Mouse (Mus musculus) right cerebral cortex, adult 2 months (tissue): Measurements from ENCODE around the gene Cntn2.
"Not testable (repeated sequence)": the region's sequence is repeated elsewhere in the genome, so short reads cannot be mapped to it uniquely, and the experiment has no call there.

Source experiments
- DNase-seq, 2 experiments: peaks; one replicate each; pipeline ENCODE4 v3.0.0; 2021 to 2022; ENCODE audit warnings: low spot score in 2 of 2

Gene Cntn2

DNA sequence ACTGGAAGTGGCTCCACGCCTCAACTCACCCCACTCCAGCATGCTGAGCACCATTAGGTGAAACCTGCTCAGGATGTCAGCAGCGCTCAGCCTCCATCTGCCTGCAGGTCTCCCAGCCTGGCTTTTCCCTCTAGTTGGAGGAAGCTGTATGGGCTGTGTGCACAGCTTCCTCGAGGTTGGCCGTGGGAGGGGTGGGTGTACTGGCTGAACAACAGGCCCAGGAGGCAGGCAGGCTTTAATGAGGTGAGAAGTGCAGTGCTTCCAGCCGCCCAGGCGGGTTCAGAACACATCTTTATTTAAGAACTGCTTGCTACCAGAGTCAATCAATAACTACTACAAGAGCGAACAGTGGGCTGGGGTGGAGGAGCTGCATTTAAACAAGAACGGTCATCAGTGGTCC lies 31.5 kb downstream of the Cntn2 start:
- no peak for DNase-seq

DNA sequence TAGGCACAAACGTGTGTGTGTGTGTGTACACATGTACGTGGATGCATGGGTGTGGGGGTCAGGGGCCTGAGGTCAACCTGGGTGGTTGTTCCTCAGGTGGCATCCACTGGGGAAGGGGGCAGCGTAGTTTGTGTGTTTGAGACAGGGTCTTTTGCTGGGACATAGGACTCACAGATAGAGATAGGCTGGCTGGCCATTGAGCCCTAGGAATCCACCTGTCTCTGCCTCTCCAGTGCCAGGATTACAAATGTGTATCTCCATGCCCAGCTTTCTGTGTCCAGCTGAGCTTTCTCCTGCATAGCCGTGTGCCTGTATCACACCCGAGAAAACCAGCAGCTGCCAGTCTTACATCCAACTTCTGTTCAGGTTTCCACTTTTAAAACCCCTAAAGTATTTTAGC lies 33.3 kb downstream of the Cntn2 start:
- no peak for DNase-seq

DNA sequence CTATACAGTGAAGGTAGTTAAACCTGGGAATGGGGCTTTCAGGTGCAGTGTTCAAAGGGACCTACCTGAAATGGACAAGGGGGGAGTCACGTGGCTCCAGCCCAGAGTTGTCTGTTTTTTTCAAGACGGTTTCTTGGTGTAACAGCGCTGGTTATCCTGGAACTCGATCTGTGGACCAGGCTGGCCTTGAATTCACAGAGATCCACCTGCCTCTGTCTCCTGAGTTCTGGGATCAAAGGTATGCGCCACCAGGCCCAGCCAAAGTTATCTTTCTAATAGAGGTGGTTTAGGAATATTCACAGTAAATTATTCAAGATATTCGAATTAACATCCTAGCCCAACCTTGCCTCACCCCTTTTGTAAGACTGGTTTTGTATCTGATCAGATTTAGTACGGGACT lies 36.4 kb downstream of the Cntn2 start:
- DNase-seq, result no peak

DNA sequence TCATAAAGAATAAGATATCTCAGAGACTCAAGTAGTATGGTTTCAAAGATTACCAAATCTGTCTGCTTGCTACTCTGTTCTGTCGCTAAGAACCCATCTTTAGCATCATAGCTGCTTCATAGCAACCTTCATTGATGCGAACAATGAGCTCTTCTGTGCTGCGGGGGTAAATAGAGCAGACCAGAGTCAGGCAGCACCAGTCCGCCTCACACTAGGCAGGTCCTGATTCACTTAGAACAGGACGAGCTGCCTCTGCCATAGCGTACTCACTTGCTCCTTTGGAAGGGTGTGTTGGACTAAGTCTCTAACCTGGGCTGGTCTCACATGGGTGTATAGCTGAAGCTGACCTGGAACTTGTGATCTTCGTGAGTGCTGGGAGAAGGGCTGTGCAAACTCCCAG lies 37.0 kb downstream of the Cntn2 start, which contains the start of gene Tmem81:
Gene Tmem81, plus strand, starts transcription at position 173 of the 400 bp plus-strand sequence.
- no peak for DNase-seq

DNA sequence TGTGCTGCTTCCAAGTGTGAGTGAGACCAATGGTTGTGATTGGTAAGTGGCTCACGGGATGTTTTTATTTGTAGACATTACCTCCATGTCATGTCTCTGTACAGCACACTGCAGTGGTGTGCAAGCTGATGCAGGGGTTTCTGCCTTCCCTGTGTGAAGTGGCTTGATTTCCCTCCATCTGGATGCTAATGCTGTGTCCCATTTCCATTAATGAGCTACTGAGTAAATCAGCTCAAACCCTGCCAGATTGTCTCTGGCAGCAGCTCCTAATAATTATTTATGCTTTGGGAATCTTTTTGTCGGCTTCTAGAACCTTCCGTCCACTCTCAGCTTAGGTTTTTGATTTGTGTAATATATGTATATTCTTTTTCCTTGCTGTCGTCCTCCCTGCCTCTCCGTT lies 37.9 kb downstream of the Cntn2 start:
- no peak for DNase-seq

DNA sequence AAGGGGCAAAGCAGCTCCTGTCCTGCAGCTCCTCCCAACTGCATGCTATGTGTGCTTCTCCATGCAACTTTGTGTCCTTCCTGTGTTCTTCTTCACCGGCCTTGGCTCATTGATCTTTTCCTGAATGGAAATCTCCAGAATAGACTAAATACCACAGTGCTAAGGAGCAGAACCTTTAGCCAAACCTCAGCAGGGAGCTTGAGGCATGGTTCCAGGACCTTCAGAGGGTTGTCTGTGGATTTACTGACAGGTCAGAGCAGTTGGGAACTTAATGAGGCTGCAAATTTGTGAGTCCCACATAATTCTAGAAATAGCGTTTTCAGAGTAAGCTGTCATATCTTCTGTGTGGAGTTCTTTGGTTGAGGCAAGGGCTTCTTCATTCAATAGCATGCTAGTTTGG lies 42.5 kb downstream of the Cntn2 start:
- no peak for DNase-seq

DNA sequence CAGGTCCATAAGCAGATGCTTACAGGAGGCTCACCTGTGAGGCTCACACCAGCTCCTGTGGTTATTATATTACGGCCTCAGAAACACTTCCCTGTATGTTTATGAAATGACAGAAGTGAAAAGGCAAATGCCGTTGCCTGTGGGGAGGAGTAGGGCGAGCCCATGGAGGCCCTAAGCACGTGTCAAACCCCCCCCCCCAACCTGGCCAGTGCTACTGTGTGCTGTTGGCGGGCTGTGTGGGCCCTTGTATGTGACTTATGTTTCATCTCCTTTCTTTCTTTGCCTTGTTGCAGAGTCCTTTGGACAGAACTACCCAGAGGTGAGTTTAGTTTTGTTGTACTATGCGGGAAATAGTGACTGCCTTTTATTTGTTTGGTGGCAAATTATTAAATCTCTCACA lies 59.3 kb downstream of the Cntn2 start:
- DNase-seq, result no peak

DNA sequence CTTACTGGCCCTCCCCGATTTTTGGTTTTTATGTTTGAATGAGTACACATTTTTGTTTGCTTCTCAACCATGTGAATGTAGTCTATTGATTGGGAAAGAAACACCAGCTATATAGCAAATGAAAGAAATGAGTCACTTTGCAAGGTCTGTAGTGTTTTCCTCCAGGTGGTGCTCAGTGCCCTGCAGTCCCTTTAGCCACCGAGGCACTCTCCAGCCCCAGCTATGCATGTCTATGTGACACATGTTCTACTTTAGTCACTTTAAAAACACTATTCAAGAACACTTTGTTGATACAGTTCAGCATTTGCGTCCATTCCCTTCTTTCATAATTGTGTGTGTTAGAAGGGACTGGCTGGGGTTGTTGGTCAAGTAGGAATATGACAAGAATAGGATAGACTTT lies 59.8 kb downstream of the Cntn2 start:
- no peak for DNase-seq

DNA sequence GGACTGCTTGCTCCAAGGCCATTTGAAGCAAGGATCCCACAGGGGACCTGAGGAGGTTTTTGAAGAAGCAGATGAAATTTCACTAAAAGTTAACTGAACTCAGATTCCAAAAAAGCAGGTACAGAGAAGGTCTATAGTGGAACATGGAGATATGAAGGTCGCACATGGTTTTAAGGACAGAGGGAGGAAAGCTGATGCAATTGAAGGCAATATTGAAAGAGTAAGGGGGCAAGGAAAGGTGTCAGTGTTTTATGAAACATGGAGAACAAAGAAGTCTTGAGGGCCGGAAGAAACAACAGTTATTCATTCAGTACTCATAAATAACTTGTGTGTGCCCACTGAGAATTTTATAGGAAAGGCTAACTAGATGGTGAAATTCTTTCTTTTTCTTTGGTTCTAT lies 61.4 kb downstream of the Cntn2 start:
- DNase-seq, result no peak

DNA sequence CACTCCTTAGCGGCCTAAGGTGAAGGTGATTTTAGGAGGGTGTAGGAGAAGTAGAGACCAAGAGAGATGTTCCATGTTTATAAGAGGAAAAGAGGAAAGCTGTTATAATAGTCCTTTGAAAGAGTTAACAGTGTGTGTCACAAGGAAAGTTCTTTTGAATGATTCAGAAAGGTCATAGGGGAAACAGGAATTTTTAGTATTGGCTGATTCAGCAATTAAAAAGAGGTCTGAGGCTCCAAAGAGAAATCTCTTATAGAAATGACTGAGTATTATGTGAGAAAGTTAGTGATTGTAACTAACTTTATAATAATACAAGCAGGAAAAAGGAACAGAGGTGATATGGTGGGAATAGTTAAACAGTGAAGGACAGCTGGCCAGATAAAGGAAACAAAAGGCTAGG lies 63.6 kb downstream of the Cntn2 start:
- DNase-seq, result no peak

DNA sequence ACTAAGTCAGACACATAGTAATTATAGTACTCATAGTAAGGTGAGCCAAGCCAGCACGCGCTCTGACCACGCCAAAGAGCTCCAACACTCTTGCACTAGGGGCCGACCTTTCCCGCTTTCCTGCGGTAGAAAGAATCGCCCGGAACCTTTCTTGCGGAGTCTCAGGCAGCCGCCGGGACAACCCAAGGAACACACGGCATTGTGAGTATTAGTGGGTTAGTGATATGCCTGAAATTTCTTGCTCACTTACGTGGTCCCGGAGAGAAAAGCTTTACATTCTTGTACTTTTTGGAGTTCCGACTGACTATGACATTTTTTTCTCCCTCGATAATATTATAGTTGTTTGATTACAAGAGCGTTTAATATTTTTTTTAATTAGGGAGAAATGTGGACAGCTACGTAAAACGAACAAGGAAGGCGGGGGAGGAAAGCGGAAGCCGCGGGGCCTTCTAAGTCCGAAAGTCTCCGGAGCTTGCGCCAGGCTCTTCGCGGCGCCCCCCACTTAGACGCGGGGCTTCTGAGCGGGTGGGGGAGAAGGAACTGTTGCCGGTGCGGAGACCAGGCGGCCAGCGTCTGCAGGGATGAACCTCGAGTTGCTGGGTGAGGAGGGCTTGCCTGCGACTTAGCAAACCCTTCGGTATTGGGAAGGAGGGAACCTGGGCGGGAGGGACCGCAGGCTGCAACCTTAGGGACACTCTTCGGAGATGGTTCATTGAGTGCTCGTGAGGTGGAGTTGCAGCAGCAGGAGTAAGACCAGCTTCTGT lies 65.9 kb downstream of the Cntn2 start, which contains the start of gene Rbbp5:
Gene Rbbp5, plus strand, starts transcription at position 438 of the 764 bp plus-strand sequence.
- DNase-seq, result peak; percentile 86 to 91

DNA sequence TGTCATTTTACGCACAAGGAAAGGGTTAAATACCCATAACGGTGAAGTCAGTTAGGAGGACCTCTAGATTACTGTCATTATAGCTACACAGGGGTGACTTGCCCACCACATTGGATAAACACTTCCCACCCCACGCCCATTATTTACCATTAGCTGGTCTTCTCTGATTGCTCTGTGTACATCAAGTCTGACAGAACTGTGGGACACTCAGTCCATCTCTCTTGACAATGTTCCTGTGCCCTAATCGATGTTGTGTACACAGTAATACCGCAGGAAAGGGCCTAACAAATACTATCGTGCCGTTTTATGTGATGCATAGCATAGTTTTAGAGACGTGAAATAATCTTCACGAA lies 66.5 kb downstream of the Cntn2 start:
- DNase-seq, result no peak

DNA sequence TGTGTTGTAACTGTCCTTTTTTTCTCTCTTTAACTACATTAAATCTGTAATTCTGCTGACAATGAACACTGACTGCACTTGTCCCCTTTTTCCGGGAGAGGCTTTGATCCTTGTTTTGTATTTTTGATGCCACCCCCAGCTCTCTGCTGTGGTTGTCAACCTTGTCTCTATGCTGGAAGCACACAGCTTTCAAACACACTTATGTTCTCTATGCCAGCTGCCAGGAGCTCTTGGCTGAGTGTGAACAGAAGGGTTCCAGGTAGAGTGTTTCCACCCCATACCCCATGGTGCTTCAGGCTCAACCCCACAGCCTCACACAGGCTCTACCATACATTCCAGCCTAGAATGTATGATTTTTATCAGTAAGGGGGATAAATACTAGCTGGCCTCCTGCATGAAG lies 68.6 kb downstream of the Cntn2 start:
- DNase-seq, result no peak

DNA sequence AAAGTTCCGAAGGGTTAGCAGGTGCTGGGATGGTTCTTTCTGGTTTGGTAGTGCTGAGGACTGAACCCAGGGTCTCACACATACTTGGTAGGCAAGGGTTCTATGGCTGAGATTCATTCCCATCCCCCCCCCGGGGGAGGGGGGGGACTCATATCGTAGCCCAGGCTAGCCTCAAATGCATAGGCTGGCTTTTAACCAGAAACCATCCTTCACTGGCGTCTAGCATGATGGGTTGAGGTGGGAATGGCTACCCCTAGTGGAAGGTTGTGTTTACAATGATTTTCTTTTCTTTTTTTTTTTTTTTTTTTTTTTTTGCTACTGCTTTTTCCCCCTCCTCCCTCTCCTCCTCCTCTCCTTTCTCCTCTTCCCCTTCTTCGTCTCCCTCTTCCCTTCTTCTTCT lies 70.5 kb downstream of the Cntn2 start:
- DNase-seq, result no peak

DNA sequence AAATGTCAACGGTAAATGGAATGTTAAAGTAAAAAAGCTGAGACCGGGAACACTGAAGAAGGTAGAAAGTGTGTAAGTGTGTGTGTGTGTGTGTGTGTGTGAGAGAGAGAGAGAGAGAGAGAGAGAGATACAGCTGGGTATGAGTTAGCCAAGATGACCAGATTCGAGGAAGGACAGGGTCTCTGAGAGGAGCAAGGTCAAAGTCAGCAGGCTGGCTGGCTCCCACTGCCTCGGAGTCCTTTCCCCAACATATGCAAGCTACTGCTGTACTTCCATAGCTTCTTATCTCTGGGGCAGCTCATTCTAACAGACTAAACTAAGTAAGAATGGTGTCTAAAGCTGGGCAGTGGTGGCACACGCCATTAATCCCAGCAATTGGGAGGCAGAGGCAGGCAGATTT lies 71.6 kb downstream of the Cntn2 start:
- DNase-seq, result no peak

DNA sequence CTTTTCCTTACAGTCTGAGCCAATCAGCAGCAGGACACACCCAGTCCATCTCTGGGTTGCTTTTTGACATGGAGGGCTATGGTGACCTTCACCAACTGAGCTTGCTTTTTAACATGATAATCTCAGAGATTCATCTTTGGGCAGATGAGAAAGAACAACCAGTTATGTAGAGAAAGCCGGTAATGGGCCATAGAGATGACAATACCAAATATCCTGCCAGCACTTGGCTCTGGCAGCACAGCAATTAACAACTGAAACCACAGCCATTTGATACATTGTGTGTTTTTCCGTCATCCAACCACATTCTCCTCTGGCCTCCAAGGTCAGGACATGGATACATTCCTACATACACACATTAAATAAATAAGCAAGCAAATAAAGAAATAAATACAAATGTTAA lies 72.0 kb downstream of the Cntn2 start:
- DNase-seq, result no peak

DNA sequence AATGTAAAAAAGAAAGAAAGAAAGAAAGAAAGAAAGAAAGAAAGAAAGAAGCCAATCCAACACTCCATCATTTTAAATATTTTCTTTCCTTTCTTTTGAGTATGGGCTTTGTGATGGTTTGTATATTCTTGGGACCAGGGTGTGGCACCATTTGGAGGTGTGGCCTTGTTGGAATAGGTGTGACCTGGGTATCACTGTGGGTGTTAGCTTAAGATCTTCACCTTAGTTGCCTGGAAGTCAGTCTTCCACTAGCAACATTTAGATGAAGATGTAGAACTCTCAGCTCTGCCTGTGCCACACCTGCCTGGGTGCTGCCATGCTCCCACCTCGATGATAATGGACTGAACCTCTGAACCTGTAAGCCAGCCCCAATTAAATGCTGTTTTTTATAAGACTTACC lies 73.0 kb downstream of the Cntn2 start:
- not testable (repeated sequence) for DNase-seq

DNA sequence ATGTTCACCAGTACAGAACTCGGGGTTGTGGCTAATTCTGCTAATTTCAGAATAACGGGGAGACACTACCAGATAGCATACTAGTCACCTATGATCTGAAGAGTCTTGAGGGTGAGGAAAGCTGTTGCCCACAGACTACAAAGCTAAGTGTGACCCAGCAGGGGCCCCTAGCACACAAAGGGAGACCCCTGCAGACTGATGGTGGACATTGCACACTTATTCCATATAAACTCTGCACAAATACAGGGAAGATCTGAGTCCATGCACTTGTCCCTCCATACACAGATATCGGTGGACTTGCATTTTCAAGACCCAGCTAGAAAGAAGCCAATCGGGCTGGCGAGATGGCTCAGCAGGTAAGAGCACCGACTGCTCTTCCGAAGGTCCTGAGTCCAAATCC lies 73.5 kb downstream of the Cntn2 start:
- DNase-seq, result no peak

DNA sequence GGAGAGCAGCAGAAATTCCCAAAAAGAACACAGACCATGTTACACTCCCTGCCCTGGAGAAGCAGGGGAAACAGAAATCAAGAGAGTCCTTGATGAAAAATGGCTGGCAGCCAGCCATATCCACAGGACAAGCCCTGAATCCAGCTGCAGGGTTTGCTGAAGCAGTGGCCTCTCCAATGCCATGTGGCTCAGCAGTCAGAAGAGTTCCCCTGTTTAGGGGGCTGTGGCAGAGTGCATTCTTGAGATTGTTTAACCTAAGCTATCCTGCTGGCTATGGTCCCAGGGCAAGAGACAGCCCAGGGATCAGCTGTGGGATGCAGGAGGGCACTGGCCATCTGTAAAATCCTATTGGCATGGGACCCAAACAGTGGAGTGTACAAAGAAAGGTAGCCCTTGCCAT lies 74.1 kb downstream of the Cntn2 start:
- DNase-seq, result no peak

DNA sequence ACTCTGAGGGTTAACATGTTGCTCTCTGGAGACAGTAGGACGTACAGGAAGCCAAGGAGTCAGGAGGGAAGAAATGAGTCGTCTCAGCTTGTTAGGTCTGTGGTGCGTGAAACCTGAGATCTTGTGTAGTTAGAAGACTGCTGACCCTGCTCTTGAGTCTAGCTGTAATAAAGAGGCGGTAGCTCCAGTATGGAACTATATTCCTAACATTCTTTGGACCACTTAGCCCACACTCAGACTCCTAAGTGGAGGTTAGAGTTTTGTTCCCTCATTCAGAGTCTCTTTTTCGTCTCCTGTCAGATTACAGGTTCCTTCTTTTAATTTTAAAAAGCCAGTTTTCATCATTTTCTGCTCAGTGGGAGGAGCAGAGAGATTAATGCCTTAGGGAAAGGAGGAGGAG lies 78.4 kb downstream of the Cntn2 start:
- DNase-seq, result no peak
